Mouse (Mus musculus): ENCODE results near the gene Sp4.

DNA sequence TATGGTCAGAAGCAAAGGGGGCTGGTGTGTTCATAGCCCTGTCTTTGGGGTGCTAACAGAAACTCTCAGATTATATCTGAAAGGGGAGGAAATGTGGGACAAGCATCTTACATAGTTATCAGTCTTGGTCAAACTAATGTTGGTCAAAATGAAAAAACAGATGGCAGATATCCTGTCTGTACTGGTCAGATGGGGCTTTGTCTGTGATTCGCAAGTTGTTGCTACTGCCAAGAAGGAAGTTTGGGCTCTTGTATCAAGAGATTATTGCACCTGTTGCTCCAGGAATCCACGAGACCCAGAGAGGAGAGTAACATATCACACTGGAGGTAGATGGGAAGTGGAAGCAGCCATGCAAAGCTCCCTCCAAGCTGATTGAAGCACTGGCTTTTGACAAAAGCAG is 37.9 kb upstream of the Sp4 start:
- no peak for TF ChIP-seq CTCF (IDR thresholded peaks at IDR 0.05; ENCODE audit: borderline replicate concordance, extremely low read depth, insufficient read depth, insufficient read length)
- TF ChIP-seq POLR2A (IDR thresholded peaks at IDR 0.05; ENCODE audit: borderline replicate concordance, extremely low read depth, insufficient read depth, insufficient read length, poor library complexity, severe bottlenecking), result no peak

Measured in brain, embryonic 14.5 days (tissue).